Mouse (Mus musculus): ENCODE results near the gene Zfp27. TPM values are rescaled to one million over a fixed set of nuclear protein-coding genes. Genes with fewer than 3 reads are reported as not detected.

Gene Zfp27
- polyA plus RNA-seq, 1 experiment from 2014 or later = 4.9 TPM

DNA sequence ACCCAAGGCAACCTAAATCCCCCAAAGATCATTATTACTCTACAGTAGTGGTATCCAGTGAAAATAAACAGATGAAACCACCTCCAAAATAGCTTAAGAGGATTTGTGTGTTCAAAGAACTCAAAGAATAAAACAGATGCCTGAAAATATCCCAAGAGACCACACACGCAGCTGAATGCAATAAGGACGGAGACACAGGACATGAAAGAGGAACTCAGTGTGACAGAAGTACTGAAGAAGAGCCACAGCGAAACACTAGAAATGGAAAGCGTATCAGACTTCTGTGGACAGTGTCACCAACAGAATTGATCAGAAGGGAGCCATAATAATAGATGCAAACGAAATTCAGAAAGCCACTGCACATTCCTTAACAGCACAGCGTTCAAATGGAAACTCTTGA is 32.5 kb upstream of the Zfp27 start:
- H3K4me1 ChIP-seq (replicated peaks; ENCODE audit: control insufficient read depth, insufficient read depth, low read length) = no peaks in the 10 kb centered on the region
- 79% methylated on average over 6 of the region's 6 CpGs for WGBS
- no peak overlapping the region for H3K4me2 ChIP-seq
- peaks cover 38% of the 10 kb centered on the region for H3K36me3 ChIP-seq (ENCODE audit: control insufficient read depth, insufficient read depth, low read length)
- no peak for DNase-seq (ENCODE audit: low spot score)
- no peaks in the 10 kb centered on the region for H3K9me3 ChIP-seq (ENCODE audit: control insufficient read depth, low read length)
- no peak overlapping the region for H3K27ac ChIP-seq (ENCODE audit: low read depth, low read length)
- no peak overlapping the region for H3K9ac ChIP-seq (ENCODE audit: low read depth, low read length)
- no peaks in the 10 kb centered on the region for H3K27me3 ChIP-seq (replicated peaks; ENCODE audit: control insufficient read depth, insufficient read depth, low read length)
- ATAC-seq (replicated peaks; ENCODE audit: low FRiP score) = no peak
- H3K4me3 ChIP-seq (ENCODE audit: low read depth, low read length) = no peak overlapping the region

DNA sequence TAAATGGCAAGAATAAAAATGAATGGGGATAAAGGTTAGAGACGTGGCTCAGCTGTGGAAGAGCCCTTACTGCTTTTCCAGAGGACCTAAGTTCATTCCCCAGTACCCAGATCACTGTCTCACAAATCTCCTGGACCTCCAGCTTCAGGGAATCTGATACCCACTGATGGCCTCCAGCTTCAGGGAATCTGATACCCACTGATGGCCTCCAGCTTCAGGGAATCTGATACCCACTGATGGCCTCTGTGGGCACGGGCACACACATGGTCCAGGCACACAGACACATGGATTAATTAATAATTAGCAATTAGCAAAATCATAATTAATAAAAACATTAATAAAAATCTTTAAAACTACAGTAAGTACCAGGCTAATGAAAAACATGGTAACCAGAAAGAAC is 16.4 kb upstream of the Zfp27 start:
- Histone ChIP-seq H3K27me3 (replicated peaks; ENCODE audit: control insufficient read depth, insufficient read depth, low read length) (no peaks in the 10 kb centered on the region), H3K9ac (ENCODE audit: low read depth, low read length) (no peak overlapping the region), H3K4me2 (no peak overlapping the region), H3K9me3 (ENCODE audit: control insufficient read depth, low read length) (no peaks in the 10 kb centered on the region), H3K4me1 (replicated peaks; ENCODE audit: control insufficient read depth, insufficient read depth, low read length) (no peaks in the 10 kb centered on the region), H3K27ac (ENCODE audit: low read depth, low read length) (no peak overlapping the region), H3K36me3 (ENCODE audit: control insufficient read depth, insufficient read depth, low read length) (no peaks in the 10 kb centered on the region), H3K4me3 (ENCODE audit: low read depth, low read length) (no peak overlapping the region)
- ATAC-seq (replicated peaks; ENCODE audit: low FRiP score) = no peak
- WGBS = 78% methylated on average over 2 of the region's 2 CpGs
- DNase-seq (ENCODE audit: low spot score) = no peak

DNA sequence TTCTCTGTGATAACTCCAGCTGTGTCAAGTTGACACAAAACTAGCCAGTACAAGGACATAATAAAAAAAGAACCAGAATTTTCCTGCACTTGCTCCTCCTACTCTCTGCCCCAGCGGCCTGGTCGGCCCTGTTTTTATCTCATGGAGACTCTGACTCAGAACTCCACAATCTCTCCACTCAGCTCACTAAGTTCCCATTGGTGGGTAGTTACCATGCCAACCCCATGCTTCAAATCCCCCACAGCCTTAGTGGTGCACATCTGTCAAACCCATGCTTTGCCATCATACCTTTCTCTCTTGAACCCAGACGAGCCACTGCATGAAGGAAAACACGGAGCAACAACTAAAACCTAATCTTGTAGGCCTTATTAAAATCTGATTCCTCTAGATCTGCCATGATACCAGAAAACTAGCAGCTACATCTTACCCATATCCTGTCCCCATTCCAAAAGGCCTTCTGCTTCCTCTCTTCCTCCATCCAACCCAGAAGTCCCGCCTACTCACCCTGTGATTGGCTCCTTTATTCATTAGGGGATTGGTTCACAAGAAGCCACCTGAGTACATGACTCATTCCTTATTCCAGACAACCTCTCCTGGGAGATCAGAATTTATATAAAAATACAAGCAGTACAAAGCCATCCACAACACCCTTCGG is 15.2 kb upstream of the Zfp27 start:
- Histone ChIP-seq H3K27ac (ENCODE audit: low read depth, low read length) (no peak overlapping the region), H3K36me3 (ENCODE audit: control insufficient read depth, insufficient read depth, low read length) (no peaks in the 10 kb centered on the region), H3K4me3 (ENCODE audit: low read depth, low read length) (no peak overlapping the region), H3K4me1 (replicated peaks; ENCODE audit: control insufficient read depth, insufficient read depth, low read length) (no peaks in the 10 kb centered on the region), H3K9ac (ENCODE audit: low read depth, low read length) (no peak overlapping the region), H3K27me3 (replicated peaks; ENCODE audit: control insufficient read depth, insufficient read depth, low read length) (no peaks in the 10 kb centered on the region), H3K4me2 (no peak overlapping the region), H3K9me3 (ENCODE audit: control insufficient read depth, low read length) (no peaks in the 10 kb centered on the region)
- 69% methylated on average over 6 of the region's 6 CpGs for WGBS
- no peak for ATAC-seq (replicated peaks; ENCODE audit: low FRiP score)
- no peak for DNase-seq (ENCODE audit: low spot score)

DNA sequence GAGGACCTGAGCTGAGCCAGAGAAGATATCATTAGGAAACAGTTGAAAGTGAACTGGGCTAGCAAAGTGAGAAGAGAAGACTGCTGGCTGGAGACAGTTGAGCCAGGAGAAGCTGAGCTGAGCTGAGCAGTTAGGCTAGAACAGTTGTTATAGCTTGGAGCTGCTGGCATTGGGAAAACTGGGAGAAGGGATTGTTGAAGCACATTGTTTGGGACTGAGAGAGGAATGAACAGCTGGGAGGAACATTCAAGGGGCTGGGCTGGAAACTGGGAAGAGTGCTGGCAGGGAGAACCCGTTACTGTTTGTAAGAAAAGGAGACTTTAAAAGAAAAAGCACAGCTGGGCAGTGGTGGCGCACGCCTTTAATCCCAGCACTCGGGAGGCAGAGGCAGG is 11.7 kb upstream of the Zfp27 start:
- no peak overlapping the region for H3K4me2 ChIP-seq
- no peak overlapping the region for H3K27ac ChIP-seq (ENCODE audit: low read depth, low read length)
- H3K9ac ChIP-seq (ENCODE audit: low read depth, low read length) = no peak overlapping the region
- no peaks in the 10 kb centered on the region for H3K4me1 ChIP-seq (replicated peaks; ENCODE audit: control insufficient read depth, insufficient read depth, low read length)
- H3K27me3 ChIP-seq (replicated peaks; ENCODE audit: control insufficient read depth, insufficient read depth, low read length) = no peaks in the 10 kb centered on the region
- ATAC-seq (replicated peaks; ENCODE audit: low FRiP score) = no peak
- H3K36me3 ChIP-seq (ENCODE audit: control insufficient read depth, insufficient read depth, low read length) = peaks cover 23% of the 10 kb centered on the region
- H3K9me3 ChIP-seq (ENCODE audit: control insufficient read depth, low read length) = no peaks in the 10 kb centered on the region
- no peak for DNase-seq (ENCODE audit: low spot score)
- no peak overlapping the region for H3K4me3 ChIP-seq (ENCODE audit: low read depth, low read length)
- WGBS = 87% methylated on average over 4 of the region's 4 CpGs

DNA sequence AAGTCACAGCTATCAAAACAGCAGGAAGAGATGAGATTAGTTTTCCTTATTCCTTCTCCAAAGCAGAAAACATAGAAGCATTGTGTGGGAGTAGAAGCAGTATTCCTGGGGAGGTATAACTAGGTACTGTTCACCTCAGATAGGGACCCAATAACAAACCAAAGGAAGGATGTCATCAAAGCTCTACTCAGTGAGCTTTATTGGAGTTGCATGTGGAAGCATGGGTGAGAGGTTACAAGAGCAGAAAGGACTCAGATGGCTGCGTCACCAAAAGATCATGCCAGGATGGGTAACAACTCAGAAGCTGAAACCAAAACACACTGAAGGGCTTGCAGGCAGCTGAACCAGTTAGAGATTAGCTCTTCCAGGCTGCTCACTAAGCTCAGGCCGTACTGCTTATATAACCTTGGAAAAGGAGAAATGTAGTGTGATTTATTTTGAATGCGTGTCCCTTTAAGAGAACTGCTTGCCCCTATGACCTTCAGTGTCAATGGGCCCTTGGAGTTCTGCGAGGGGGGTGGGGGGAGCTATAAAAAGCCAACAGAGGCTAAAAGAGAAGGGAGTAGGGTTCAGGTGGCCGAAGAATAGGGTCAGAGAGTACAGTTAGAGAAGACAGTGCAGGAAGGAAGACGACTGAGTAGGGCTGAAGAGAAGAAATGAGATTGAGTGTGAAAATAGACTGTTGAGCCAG is 11.1 kb upstream of the Zfp27 start:
- ATAC-seq (replicated peaks; ENCODE audit: low FRiP score) (no peak), DNase-seq (ENCODE audit: low spot score) (no peak)
- no peaks in the 10 kb centered on the region for H3K4me1 ChIP-seq (replicated peaks; ENCODE audit: control insufficient read depth, insufficient read depth, low read length)
- H3K36me3 ChIP-seq (ENCODE audit: control insufficient read depth, insufficient read depth, low read length) = peaks cover 23% of the 10 kb centered on the region
- no peak overlapping the region for H3K27ac ChIP-seq (ENCODE audit: low read depth, low read length)
- no peak overlapping the region for H3K4me3 ChIP-seq (ENCODE audit: low read depth, low read length)
- no peak overlapping the region for H3K9ac ChIP-seq (ENCODE audit: low read depth, low read length)
- no peaks in the 10 kb centered on the region for H3K27me3 ChIP-seq (replicated peaks; ENCODE audit: control insufficient read depth, insufficient read depth, low read length)
- H3K9me3 ChIP-seq (ENCODE audit: control insufficient read depth, low read length) = no peaks in the 10 kb centered on the region
- no peak overlapping the region; the same call in 1 of the 2 replicates for H3K4me2 ChIP-seq
- 58% methylated on average over 6 of the region's 6 CpGs for WGBS

DNA sequence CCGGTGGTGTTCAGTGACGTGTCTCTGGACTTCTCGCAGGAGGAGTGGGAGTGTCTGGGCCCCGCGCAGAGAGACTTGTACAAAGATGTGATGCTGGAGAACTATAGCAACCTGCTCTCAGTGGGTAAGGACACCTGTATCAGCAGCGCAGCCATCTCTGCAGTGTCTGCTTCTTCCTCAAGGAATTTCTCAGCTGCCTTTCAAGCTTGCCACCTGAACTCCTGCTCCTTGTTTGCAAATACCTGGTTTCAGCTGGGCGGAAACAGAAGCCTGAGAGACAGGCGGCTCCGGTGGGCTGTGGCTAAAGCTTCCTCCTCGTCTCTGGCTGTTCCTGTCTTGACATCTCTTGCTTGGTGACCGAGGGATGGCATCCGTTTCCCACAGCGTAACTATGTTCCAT is 5.8 kb upstream of the Zfp27 start:
- no peak overlapping the region for H3K4me2 ChIP-seq
- H3K4me1 ChIP-seq (replicated peaks; ENCODE audit: control insufficient read depth, insufficient read depth, low read length) = no peaks in the 10 kb centered on the region
- no peaks in the 10 kb centered on the region for H3K9me3 ChIP-seq (ENCODE audit: control insufficient read depth, low read length)
- H3K9ac ChIP-seq (ENCODE audit: low read depth, low read length) = no peak overlapping the region
- WGBS = 88% methylated on average over 13 of the region's 13 CpGs
- DNase-seq (ENCODE audit: low spot score) (no peak), ATAC-seq (replicated peaks; ENCODE audit: low FRiP score) (no peak)
- peaks cover 28% of the 10 kb centered on the region for H3K36me3 ChIP-seq (ENCODE audit: control insufficient read depth, insufficient read depth, low read length)
- no peak overlapping the region for H3K27ac ChIP-seq (ENCODE audit: low read depth, low read length)
- no peaks in the 10 kb centered on the region for H3K27me3 ChIP-seq (replicated peaks; ENCODE audit: control insufficient read depth, insufficient read depth, low read length)
- no peak overlapping the region for H3K4me3 ChIP-seq (ENCODE audit: low read depth, low read length)

DNA sequence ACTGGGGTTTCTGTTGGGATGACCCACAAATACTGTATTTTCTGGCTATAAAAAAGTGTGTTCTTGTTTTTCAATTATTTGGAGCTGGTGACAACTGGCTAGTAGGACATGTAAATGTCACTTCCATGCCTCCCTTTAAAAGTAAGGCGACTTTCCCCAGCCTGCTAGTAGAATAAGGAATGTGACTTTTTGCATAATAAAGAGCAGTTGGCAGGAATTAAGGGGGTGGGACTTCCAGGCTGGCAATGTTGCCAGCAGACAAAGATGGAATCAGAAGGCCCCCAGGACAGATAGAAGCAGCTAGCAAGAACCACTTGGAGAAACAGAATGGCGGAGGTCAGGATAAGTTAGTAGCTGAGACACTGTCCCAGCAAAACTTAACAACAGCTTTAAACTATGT is 3.9 kb upstream of the Zfp27 start:
- no peaks in the 10 kb centered on the region for H3K27me3 ChIP-seq (replicated peaks; ENCODE audit: control insufficient read depth, insufficient read depth, low read length)
- no peak overlapping the region for H3K4me3 ChIP-seq (ENCODE audit: low read depth, low read length)
- DNase-seq (ENCODE audit: low spot score) (no peak), ATAC-seq (replicated peaks; ENCODE audit: low FRiP score) (no peak)
- WGBS = 75% methylated on average over 2 of the region's 2 CpGs
- H3K36me3 ChIP-seq (ENCODE audit: control insufficient read depth, insufficient read depth, low read length) = peaks cover 22% of the 10 kb centered on the region
- no peak overlapping the region for H3K9ac ChIP-seq (ENCODE audit: low read depth, low read length)
- H3K27ac ChIP-seq (ENCODE audit: low read depth, low read length) = no peak overlapping the region
- H3K4me2 ChIP-seq = no peak overlapping the region
- H3K4me1 ChIP-seq (replicated peaks; ENCODE audit: control insufficient read depth, insufficient read depth, low read length) = peaks cover 3% of the 10 kb centered on the region; the same call in 1 of the 2 replicates
- no peaks in the 10 kb centered on the region for H3K9me3 ChIP-seq (ENCODE audit: control insufficient read depth, low read length)

DNA sequence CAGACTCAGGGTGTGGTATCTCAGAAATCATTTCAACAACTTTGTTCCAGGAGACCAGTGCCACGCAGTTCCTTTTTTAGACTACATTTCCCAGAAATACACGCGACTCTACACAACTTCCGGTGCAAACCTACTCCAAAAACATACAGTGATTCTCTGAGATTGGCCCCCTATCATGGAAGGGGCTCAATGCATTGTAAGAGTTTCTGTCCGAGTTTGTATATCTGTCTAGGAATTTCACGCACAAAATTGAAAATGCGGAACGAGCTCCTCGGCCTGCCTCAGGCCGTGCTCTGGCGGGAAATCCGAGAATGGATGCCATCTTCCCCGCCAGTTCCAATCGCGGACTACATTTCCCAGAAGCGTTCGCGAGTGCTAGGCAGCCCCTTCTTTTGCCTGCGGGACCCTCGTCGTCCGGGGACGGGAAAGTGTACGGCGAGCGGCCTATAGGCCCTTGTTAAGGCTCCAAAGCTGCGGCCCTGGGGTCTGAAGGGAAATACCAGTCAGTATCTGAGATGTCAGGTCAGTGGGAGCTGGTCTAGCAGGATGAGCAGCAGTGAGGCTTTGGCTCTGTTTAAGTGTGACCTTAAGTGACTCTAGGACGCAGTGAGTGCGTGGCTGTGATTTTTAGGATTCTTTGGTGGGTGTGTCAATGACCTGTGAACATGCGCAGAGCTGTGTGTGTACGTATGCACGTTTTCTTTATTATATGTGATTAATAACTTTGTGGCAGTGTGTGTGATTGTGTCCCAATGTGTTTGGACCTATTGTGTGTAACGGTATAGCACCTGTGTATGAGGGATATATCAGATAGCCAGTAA is 2.0 kb upstream of the Zfp27 start, which contains the start of gene Zfp383:
Gene Zfp383, plus strand, starts transcription at position 94 of the 821 bp plus-strand sequence.
- DNase-seq (ENCODE audit: low spot score) (peak; percentile 89), ATAC-seq (replicated peaks; ENCODE audit: low FRiP score) (peak; percentile 76)
- Histone ChIP-seq H3K27me3 (replicated peaks; ENCODE audit: control insufficient read depth, insufficient read depth, low read length) (no peaks in the 10 kb centered on the region), H3K4me1 (replicated peaks; ENCODE audit: control insufficient read depth, insufficient read depth, low read length) (peaks cover 3% of the 10 kb centered on the region; the same call in 1 of the 2 replicates), H3K4me2 (peak within 1 kb of the TSS; percentile 73), H3K4me3 (ENCODE audit: low read depth, low read length) (peak within 1 kb of the TSS; percentile 67), H3K36me3 (ENCODE audit: control insufficient read depth, insufficient read depth, low read length) (peaks cover 11% of the 10 kb centered on the region; the same call in 1 of the 2 replicates), H3K9me3 (ENCODE audit: control insufficient read depth, low read length) (no peaks in the 10 kb centered on the region), H3K27ac (ENCODE audit: low read depth, low read length) (peak within 1 kb of the TSS; percentile 47), H3K9ac (ENCODE audit: low read depth, low read length) (peak within 1 kb of the TSS; percentile 64)
- 1% methylated on average over 33 of the region's 33 CpGs for WGBS

Measured in liver, embryonic 11.5 days (tissue).